Mouse (Mus musculus): ENCODE measurements at regions not wholly inside any gene's neighbourhood (a gene's known extent, or its start where the extent isn't known, plus 50 kb on each side); places are given as distances from the start of the nearest gene placed in this dataset.

GRCm38 (mm10) chr15:102776218-102776850 is 54.4 kb upstream of the Calcoco1 start:
- H3K27me3 ChIP-seq: no peaks in the 10 kb centered on the region
- no peak for ATAC-seq
- ChIA-PET CTCF (interaction anchor here (1.2 to 1.3 kb wide), 2 partner anchors 9 to 16 kb away, joined by 3 to 6 read pairs; no protein-coding TSS in a partner anchor), POLR2A (no interaction called here)
- DNase-seq (ENCODE audit: low read depth, low spot score): no peak
- in situ Hi-C loops (cut with MboI; ENCODE audit: low pct_unique_long_range_greater_than_20kb): no loop called here
- no peak for TF ChIP-seq CTCF (IDR thresholded peaks at IDR 0.05)

DNA sequence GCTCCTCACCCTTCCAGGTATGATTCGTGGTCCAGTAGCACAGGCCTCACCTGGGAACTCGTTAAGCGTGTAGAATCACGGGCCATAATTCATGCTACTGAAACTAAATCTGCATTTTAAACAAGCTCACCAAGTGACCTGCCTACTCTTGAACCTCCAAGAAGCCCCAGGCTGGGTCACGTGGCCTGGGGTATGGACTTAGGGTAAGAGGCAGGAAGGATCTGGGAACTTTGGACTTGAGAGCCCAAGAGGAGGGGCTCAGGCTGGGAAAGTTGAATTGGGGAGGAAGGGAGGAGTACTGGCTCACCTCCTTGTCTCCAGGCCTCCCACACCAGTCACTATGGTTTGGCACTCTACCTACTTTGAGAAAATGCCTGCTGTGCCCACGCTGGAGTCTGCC is 58.6 kb upstream of the Calcoco1 start:
- POLR2A ChIA-PET: no interaction called here
- CTCF ChIA-PET: interaction anchor here (1.1 kb wide), 1 partner anchor 10 kb away, joined by 3 read pairs; no protein-coding TSS in a partner anchor

GRCm38 (mm10) chr15:102782988-102783799 is 61.2 kb upstream of the Calcoco1 start:
- CTCF ChIA-PET: interaction anchor here (1.0 kb wide), 1 partner anchor 11 kb away, joined by 3 read pairs; no protein-coding TSS in a partner anchor
- TF ChIP-seq CTCF (IDR thresholded peaks at IDR 0.05): no peak
- ATAC-seq: no peak
- in situ Hi-C loops (cut with MboI; ENCODE audit: low pct_unique_long_range_greater_than_20kb): no loop called here
- H3K27me3 ChIP-seq: peaks cover 15% of the 10 kb centered on the region
- no peak for DNase-seq (ENCODE audit: low read depth, low spot score)
- POLR2A ChIA-PET: no interaction called here

More for the DNA sequence above, 58.6 kb upstream of the Calcoco1 start:
- peaks cover under 1% of the 10 kb centered on the region for H3K27me3 ChIP-seq
- in situ Hi-C loops (cut with MboI; ENCODE audit: low pct_unique_long_range_greater_than_20kb): no loop called here
- ATAC-seq (no peak), DNase-seq (ENCODE audit: low read depth, low spot score) (no peak)
- no peak for TF ChIP-seq CTCF (IDR thresholded peaks at IDR 0.05)

DNA sequence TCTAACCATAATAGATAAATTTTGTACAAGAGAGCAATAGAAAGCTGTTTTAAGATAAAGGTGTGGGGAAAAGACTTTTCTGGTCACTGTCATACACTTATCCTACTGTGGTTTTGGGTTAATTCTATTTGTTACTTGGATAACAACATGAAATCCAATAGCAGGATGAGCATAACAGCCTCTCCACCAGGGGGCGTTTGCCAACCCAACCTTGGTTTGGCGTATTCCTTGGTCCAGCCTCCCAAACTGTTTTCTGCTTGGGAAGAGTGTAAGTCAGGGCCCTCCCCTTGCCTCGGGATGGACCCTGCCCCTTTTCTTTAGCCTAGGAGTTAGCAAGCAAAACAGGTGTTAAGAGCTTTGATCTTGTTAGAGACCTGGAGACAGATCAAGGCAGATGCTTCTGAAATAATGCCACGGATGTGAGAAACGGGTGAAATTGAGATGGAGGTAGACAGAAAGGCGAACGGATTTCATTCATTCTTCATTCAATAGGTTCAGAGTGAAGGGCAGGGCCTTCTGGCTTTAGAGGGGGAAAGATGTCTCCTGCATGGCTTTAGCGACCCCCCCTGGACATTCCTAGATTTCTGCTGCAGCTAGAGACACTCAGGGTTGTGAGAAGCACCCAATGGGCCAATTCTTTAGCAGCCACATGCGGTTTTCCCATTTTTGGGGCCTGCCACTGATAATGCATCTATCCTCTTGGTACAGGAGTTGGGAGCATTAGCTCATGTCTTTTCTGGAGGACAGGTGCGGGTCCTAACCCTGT is 63.3 kb upstream of the Calcoco1 start:
- DNase-seq (ENCODE audit: low read depth, low spot score) (no peak), ATAC-seq (no peak)
- in situ Hi-C loops (cut with MboI; ENCODE audit: low pct_unique_long_range_greater_than_20kb): no loop called here
- POLR2A ChIA-PET: interaction anchor here (0.6 kb wide), 1 partner anchor 753 kb away, joined by 3 read pairs; no protein-coding TSS in a partner anchor
- CTCF ChIA-PET: interaction anchor here (0.9 to 1.3 kb wide), 4 partner anchors 9 to 76 kb away, joined by 3 read pairs; no protein-coding TSS in a partner anchor
- peaks cover 25% of the 10 kb centered on the region for H3K27me3 ChIP-seq
- TF ChIP-seq CTCF (IDR thresholded peaks at IDR 0.05): peak; percentile 91

DNA sequence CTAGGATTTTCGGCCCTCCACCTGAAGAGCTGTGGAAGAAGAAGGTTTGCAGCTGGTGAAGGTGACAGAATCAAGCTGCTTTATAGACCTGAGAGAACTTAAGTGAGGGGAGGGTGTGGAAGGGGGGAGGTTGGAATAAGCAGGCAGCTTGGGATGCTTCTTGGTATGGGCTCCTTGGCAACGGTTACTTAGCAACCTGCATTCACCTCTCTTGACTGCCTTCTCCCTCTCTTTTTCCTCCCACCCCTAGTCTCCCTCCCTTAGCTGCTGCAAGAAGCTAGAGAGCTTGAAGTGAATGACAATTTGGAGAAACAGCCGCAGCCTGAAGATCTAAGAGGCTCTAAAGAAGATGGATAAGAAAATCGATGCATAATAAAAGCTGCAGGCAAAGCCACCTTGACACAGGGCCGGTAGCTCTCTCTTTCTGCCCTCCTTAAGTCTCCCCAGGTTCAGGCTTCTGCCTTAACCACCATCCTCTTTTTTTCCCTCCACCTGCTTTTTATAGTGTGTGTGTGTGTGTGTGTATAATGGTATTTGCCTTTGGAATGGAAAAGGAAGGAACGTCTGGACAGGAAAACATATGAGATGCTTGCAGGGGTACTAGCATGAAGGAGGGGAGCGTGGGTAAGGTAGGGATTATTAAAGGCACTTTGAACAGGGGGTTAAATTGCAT is 67.0 kb upstream of the Calcoco1 start:
- in situ Hi-C loops (cut with MboI; ENCODE audit: low pct_unique_long_range_greater_than_20kb): no loop called here
- TF ChIP-seq CTCF (IDR thresholded peaks at IDR 0.05): no peak
- H3K27me3 ChIP-seq: peaks cover 25% of the 10 kb centered on the region
- ChIA-PET CTCF (no interaction called here), POLR2A (no interaction called here)
- ATAC-seq (no peak), DNase-seq (ENCODE audit: low read depth, low spot score) (no peak)

DNA sequence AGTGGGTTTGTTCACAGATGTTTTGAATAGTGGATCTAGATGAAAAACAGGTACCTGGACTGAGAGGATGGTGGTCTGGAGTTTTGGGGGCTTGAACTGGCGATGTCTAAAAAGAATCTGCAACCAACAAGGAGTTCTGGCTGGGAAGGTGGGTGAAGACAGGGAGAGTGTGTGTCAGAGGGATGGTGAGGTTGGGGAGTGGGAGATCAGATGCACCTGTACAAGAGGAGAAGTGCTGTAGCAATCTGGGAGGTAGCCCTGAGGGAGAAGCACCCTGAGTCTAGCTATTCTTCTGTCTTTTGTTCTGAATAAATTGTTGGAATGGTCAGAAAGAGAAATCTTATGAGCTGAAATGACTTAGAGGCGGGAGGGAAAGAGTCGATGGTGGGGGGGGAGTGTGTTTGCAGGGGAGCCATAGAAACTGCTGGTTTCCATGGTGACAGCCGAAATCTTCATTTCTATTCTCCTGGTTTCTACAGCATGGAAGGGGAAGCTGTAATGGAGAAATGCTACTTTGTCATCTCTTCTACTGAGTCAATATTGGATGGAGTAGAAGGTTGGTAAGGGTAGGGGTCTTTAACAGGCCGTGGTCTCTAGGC is 75.1 kb upstream of the Calcoco1 start:
- TF ChIP-seq CTCF (IDR thresholded peaks at IDR 0.05): no peak
- POLR2A ChIA-PET: interaction anchor here (0.6 kb wide), 2 partner anchors 21 to 106 kb away, joined by 3 read pairs; no protein-coding TSS in a partner anchor
- CTCF ChIA-PET: no interaction called here
- ATAC-seq: no peak
- in situ Hi-C loops (cut with MboI; ENCODE audit: low pct_unique_long_range_greater_than_20kb): no loop called here
- H3K27me3 ChIP-seq: no peaks in the 10 kb centered on the region
- DNase-seq (ENCODE audit: low read depth, low spot score): no peak

GRCm38 (mm10) chr15:102800049-102800448 is 78.1 kb upstream of the Calcoco1 start:
- ATAC-seq (no peak), DNase-seq (ENCODE audit: low read depth, low spot score) (no peak)
- peaks cover 4% of the 10 kb centered on the region for H3K27me3 ChIP-seq
- POLR2A ChIA-PET: interaction anchor here (0.6 kb wide), 1 partner anchor 61 kb away, joined by 3 read pairs; no protein-coding TSS in a partner anchor
- no peak for TF ChIP-seq CTCF (IDR thresholded peaks at IDR 0.05)
- CTCF ChIA-PET: no interaction called here
- in situ Hi-C loops (cut with MboI; ENCODE audit: low pct_unique_long_range_greater_than_20kb): no loop called here

GRCm38 (mm10) chr15:102802265-102802813 is 80.4 kb upstream of the Calcoco1 start:
- TF ChIP-seq CTCF (IDR thresholded peaks at IDR 0.05): no peak
- in situ Hi-C loops (cut with MboI; ENCODE audit: low pct_unique_long_range_greater_than_20kb): no loop called here
- ATAC-seq (peak; percentile 77), DNase-seq (ENCODE audit: low read depth, low spot score) (peak; percentile 56)
- ChIA-PET POLR2A (interaction anchor here (0.6 to 0.7 kb wide), 2 partner anchors 11 to 940 kb away, joined by 3 to 8 read pairs; no protein-coding TSS in a partner anchor), CTCF (no interaction called here)
- H3K27me3 ChIP-seq: peaks cover 4% of the 10 kb centered on the region

DNA sequence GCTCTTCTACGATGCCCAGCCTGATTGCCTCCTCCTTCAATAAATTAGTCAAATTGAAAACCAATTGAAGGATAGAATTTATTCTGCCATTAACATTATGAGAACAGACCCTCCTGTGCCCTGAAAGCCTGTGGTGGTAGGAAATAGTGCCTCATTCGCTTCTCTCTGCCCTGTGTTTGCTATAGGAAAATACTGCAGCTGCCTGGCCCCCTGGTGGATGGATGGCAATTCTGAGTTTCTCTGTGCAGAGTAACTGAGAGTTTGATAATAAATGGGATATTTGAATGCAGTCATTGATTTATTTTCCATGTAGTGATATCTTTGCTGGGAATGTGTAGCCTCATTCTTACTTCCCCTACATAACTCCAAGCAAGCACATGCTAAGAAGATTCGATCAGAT is 85.4 kb upstream of the Calcoco1 start:
- TF ChIP-seq CTCF (IDR thresholded peaks at IDR 0.05): peak; percentile 69
- DNase-seq (ENCODE audit: low read depth, low spot score) (no peak), ATAC-seq (no peak)
- CTCF ChIA-PET: no interaction called here
- H3K27me3 ChIP-seq: peaks cover 4% of the 10 kb centered on the region
- POLR2A ChIA-PET: no interaction called here
- in situ Hi-C loops (cut with MboI; ENCODE audit: low pct_unique_long_range_greater_than_20kb): no loop called here

All from Patski (cell line).